Mouse (Mus musculus) liver, embryonic 14.5 days (tissue): ENCODE data around the gene Vmn1r80.

ENCODE experiments used
- CTCF ChIP-seq: IDR thresholded peaks from 2 replicates; pipeline ENCODE4 v1.5.1; 2016; ENCODE audit warnings: antibody characterized with exemption, low read depth, control low read depth
- EP300 ChIP-seq: IDR thresholded peaks from 2 replicates; pipeline ENCODE4 v1.6.1; 2016; ENCODE audit warnings: antibody characterized with exemption, low read depth

GRCm38 (mm10) chr7:12149957-12150356 is 39.1 kb upstream of the Vmn1r80 start, which contains the start of gene Vmn1r78:
- TF ChIP-seq EP300 = no peak
- no peak for TF ChIP-seq CTCF
